Mouse (Mus musculus): ENCODE data around the gene Fgf2. TPM values are rescaled to one million over a fixed set of nuclear protein-coding genes. Genes with fewer than 3 reads are reported as not detected.

The Fgf2 gene
- total and polyA plus RNA-seq, 3 experiments: 0.25 to 0.70 TPM; not detected in 1

- Histone ChIP-seq H3K9ac (ENCODE audit: insufficient read depth, low read depth) (no peak overlapping the region), H3K4me1 (ENCODE audit: control insufficient read depth in 1 of 2, insufficient read depth in 2 of 2) (peaks cover 2 to 30% of the 10 kb centered on the region in 2 experiments; a peak in 2 of 4 replicates), H3K9me3 (replicated peaks; ENCODE audit: low read length) (no peaks in the 10 kb centered on the region), H3K27ac (ENCODE audit: insufficient read depth, low read depth) (no peak overlapping the region), H3K36me3 (replicated peaks in 1 of 2; ENCODE audit: control insufficient read depth in 1 of 2, insufficient read depth in 1 of 2, low read length in 1 of 2) (peaks cover 0 to 27% of the 10 kb centered on the region in 2 experiments), H3K27me3 (replicated peaks) (no peaks in the 10 kb centered on the region), H3K79me2 (replicated peaks; ENCODE audit: control insufficient read depth, extremely low read depth, insufficient read depth, poor library complexity, severe bottlenecking) (no peaks in the 10 kb centered on the region), H3K4me2 (ENCODE audit: insufficient read depth, low read depth, poor library complexity, severe bottlenecking) (no peak overlapping the region), H3K4me3 (replicated peaks in 1 of 3; ENCODE audit: low read depth in 2 of 3, low read length in 2 of 3, poor library complexity in 1 of 3) (no peak overlapping the region)
- no peak for DNase-seq (ENCODE audit: extremely low read depth)
- in situ Hi-C loops (cut with MboI; ENCODE audit: low pct_ligation_motif_present, low pct_unique_long_range_greater_than_20kb, low sequenced_read_pairs): no loop called here
- dilution Hi-C loops (cut with MboI; ENCODE audit: extremely low pct_ligation_motif_present, extremely low pct_unique_long_range_greater_than_20kb, low sequenced_read_pairs): no loop called here
- TF ChIP-seq USF1 (IDR thresholded peaks at IDR 0.05; ENCODE audit: low read depth, low read length) (no peak), USF2 (conservative IDR thresholded peaks at IDR 0.05; ENCODE audit: low read depth, low read length) (no peak), CHD1 (IDR thresholded peaks at IDR 0.05; ENCODE audit: low read depth, low read length) (no peak), ETS1 (conservative IDR thresholded peaks at IDR 0.05; ENCODE audit: low read depth, low read length) (no peak), POLR2AphosphoS2 (IDR thresholded peaks at IDR 0.05; ENCODE audit: low read depth, low read length) (no peak), SIN3A (IDR thresholded peaks at IDR 0.05; ENCODE audit: low read length) (no peak), RCOR1 (conservative IDR thresholded peaks at IDR 0.05; ENCODE audit: low read depth, low read length) (no peak), ZNF384 (IDR thresholded peaks at IDR 0.05; ENCODE audit: low read depth, low read length) (no peak), TCF12 (IDR thresholded peaks at IDR 0.05; ENCODE audit: low read depth, low read length) (no peak), CHD2 (IDR thresholded peaks at IDR 0.05; ENCODE audit: low read length) (no peak), SMC3 (IDR thresholded peaks at IDR 0.05; ENCODE audit: low read depth, low read length) (no peak), RAD21 (IDR thresholded peaks at IDR 0.05; ENCODE audit: low read depth, low read length) (no peak), BHLHE40 (IDR thresholded peaks at IDR 0.05; ENCODE audit: low read depth, low read length) (no peak), E2F4 (IDR thresholded peaks at IDR 0.05; ENCODE audit: insufficient replicate concordance, low read depth, low read length) (no peak), GABPA (IDR thresholded peaks at IDR 0.05; ENCODE audit: insufficient replicate concordance, low read depth, low read length) (no peak), MAX (IDR thresholded peaks at IDR 0.05; ENCODE audit: low read length) (no peak)
Observed at GRCm38 (mm10) chr3:37316233-37316632, 31.9 kb upstream of the Fgf2 start.

DNA sequence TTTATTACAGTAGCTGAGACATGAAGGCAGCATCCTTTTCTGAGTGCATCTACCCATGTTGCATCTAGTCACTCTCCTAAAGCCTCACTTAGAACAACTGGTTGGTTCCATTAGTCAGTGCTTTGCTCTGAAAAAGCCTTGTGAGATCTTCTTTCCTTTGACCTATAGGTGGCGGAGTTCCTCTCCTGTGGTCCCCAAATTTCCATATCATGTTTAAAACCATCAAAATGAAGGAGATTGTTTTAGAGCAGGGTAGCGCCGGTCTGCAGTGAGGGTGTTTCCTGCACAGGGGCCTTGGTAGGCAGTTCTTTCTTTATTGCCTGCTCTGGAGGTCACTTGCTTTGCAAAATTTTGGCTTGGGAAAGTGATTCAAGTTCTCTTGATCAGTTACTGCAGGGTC lies 23.8 kb upstream of the Fgf2 start:
- Histone ChIP-seq H3K4me2 (ENCODE audit: insufficient read depth, low read depth, poor library complexity, severe bottlenecking) (no peak overlapping the region), H3K9me3 (replicated peaks; ENCODE audit: low read length) (no peaks in the 10 kb centered on the region), H3K27me3 (replicated peaks) (no peaks in the 10 kb centered on the region), H3K9ac (ENCODE audit: insufficient read depth, low read depth) (no peak overlapping the region), H3K4me1 (ENCODE audit: control insufficient read depth in 1 of 2, insufficient read depth in 2 of 2) (no peaks in the 10 kb centered on the region), H3K4me3 (replicated peaks in 1 of 3; ENCODE audit: low read depth in 2 of 3, low read length in 2 of 3, poor library complexity in 1 of 3) (no peak overlapping the region), H3K27ac (ENCODE audit: insufficient read depth, low read depth) (no peak overlapping the region), H3K79me2 (replicated peaks; ENCODE audit: control insufficient read depth, extremely low read depth, insufficient read depth, poor library complexity, severe bottlenecking) (no peaks in the 10 kb centered on the region), H3K36me3 (replicated peaks in 1 of 2; ENCODE audit: control insufficient read depth in 1 of 2, insufficient read depth in 1 of 2, low read length in 1 of 2) (peaks cover 0 to 18% of the 10 kb centered on the region in 2 experiments)
- DNase-seq (ENCODE audit: extremely low read depth): peak; percentile 36
- dilution Hi-C loops (cut with MboI; ENCODE audit: extremely low pct_ligation_motif_present, extremely low pct_unique_long_range_greater_than_20kb, low sequenced_read_pairs): no loop called here
- in situ Hi-C loops (cut with MboI; ENCODE audit: low pct_ligation_motif_present, low pct_unique_long_range_greater_than_20kb, low sequenced_read_pairs): loop anchor here (10.0 kb wide), 1 partner anchor 90 kb away; the partner anchor contains the start of gene Spata5
- TF ChIP-seq MAX (IDR thresholded peaks at IDR 0.05; ENCODE audit: low read length) (no peak), E2F4 (IDR thresholded peaks at IDR 0.05; ENCODE audit: insufficient replicate concordance, low read depth, low read length) (no peak), MAZ (IDR thresholded peaks at IDR 0.05; ENCODE audit: low read depth, low read length) (no peak), MAFK (IDR thresholded peaks at IDR 0.05; ENCODE audit: insufficient replicate concordance, low read length) (no peak), SMC3 (IDR thresholded peaks at IDR 0.05; ENCODE audit: low read depth, low read length) (peak; percentile 64), CHD1 (IDR thresholded peaks at IDR 0.05; ENCODE audit: low read depth, low read length) (no peak), MYC (IDR thresholded peaks at IDR 0.05; ENCODE audit: low read depth, low read length) (no peak), USF1 (IDR thresholded peaks at IDR 0.05; ENCODE audit: low read depth, low read length) (no peak), USF2 (conservative IDR thresholded peaks at IDR 0.05; ENCODE audit: low read depth, low read length) (no peak), CHD2 (IDR thresholded peaks at IDR 0.05; ENCODE audit: low read length) (no peak), TBP (conservative IDR thresholded peaks at IDR 0.05; ENCODE audit: low read depth, low read length) (no peak), MEF2A (IDR thresholded peaks at IDR 0.05; ENCODE audit: borderline replicate concordance, low read depth, low read length) (peak; percentile 18; the same call in 1 of the 2 replicates), CTCF (conservative IDR thresholded peaks at IDR 0.05 in 1 of 2, IDR thresholded peaks at IDR 0.05 in 1 of 2; ENCODE audit: low read depth in 2 of 2, low read length in 2 of 2) (peak; percentile 13 to 78; a peak in 3 of 4 replicates), MXI1 (IDR thresholded peaks at IDR 0.05; ENCODE audit: low read depth, low read length) (no peak), ZC3H11A (IDR thresholded peaks at IDR 0.05; ENCODE audit: low read depth, low read length) (no peak), ZKSCAN1 (IDR thresholded peaks at IDR 0.05; ENCODE audit: borderline replicate concordance, low read depth, low read length) (no peak), PAX5 (IDR thresholded peaks at IDR 0.05; ENCODE audit: low read length) (no peak), ETS1 (conservative IDR thresholded peaks at IDR 0.05; ENCODE audit: low read depth, low read length) (no peak), HCFC1 (IDR thresholded peaks at IDR 0.05; ENCODE audit: low read depth, low read length) (no peak), POLR2A (IDR thresholded peaks at IDR 0.05; ENCODE audit: low read depth, low read length) (no peak), JUND (conservative IDR thresholded peaks at IDR 0.05; ENCODE audit: low read depth, low read length) (no peak), GABPA (IDR thresholded peaks at IDR 0.05; ENCODE audit: insufficient replicate concordance, low read depth, low read length) (no peak), ZMIZ1 (IDR thresholded peaks at IDR 0.05; ENCODE audit: low read depth, low read length) (no peak), UBTF (IDR thresholded peaks at IDR 0.05; ENCODE audit: low read depth, low read length) (no peak), RAD21 (IDR thresholded peaks at IDR 0.05; ENCODE audit: low read depth, low read length) (peak; percentile 53), JUN (IDR thresholded peaks at IDR 0.05; ENCODE audit: insufficient read depth, low read depth, low read length) (no peak)
